Mouse (Mus musculus) spleen, adult 2 months (tissue): Measurements from ENCODE around the gene Siglecg. TPM values are rescaled to one million over a fixed set of nuclear protein-coding genes. Genes with fewer than 3 reads are reported as not detected.

ENCODE experiments used
- DNase-seq, 2 experiments: peaks; one replicate each; pipeline versions ENCODE4 v3.0.0 to v3.0.0-alpha.2; 2012 to 2021; ENCODE audit warnings: low spot score in 2 of 2, low read depth in 1 of 2
- H3K27ac ChIP-seq: fragments of 200-500 bp; 2 replicates; pipeline ENCODE4 v1.5.1; 2012; ENCODE audit warnings: low read length, inconsistent platforms; ENCODE audit not compliant: insufficient read depth
- H3K27me3 ChIP-seq: fragments of 200-500 bp; 2 replicates; pipeline ENCODE4 v1.6.1; 2012; ENCODE audit warnings: mild to moderate bottlenecking, moderate library complexity, low read length, inconsistent platforms; ENCODE audit not compliant: control insufficient read depth, insufficient read depth
- H3K36me3 ChIP-seq: fragments of 200-500 bp; 2 replicates; pipeline ENCODE4 v1.6.1; 2012; ENCODE audit warnings: mild to moderate bottlenecking, low read length, inconsistent platforms; ENCODE audit not compliant: control insufficient read depth, insufficient read depth
- H3K4me1 ChIP-seq: fragments of 200-500 bp; 2 replicates; pipeline ENCODE4 v1.6.1; 2011; ENCODE audit warnings: inconsistent platforms; ENCODE audit not compliant: control insufficient read depth, insufficient read depth, insufficient read length
- H3K4me3 ChIP-seq: fragments of 200-500 bp; 2 replicates; pipeline ENCODE4 v1.5.1; 2011; ENCODE audit warnings: mild to moderate bottlenecking, inconsistent platforms; ENCODE audit not compliant: insufficient read depth, insufficient read length; ENCODE audit errors: extremely low read depth
- CTCF ChIP-seq: fragments of 200-500 bp; IDR thresholded peaks from 2 replicates; pipeline ENCODE4 v1.5.1; 2011; ENCODE audit warnings: mild to moderate bottlenecking, inconsistent platforms; ENCODE audit not compliant: insufficient read depth, insufficient read length, insufficient replicate concordance; ENCODE audit errors: extremely low read depth
- POLR2A ChIP-seq: fragments of 200-500 bp; IDR thresholded peaks from 2 replicates; pipeline ENCODE4 v1.6.1; 2011; ENCODE audit warnings: low read depth, low read length, inconsistent platforms
- WGBS: fragments of 180-500 bp; shearing (Covaris S2); methylation state at CpG from one replicate; pipeline ENCODE4 v1.1.7; 2018; 5-methylcytosine and 5-hydroxymethylcytosine counted together
- polyA plus RNA-seq: library from polyadenylated mRNA; depleted of rRNA; stranded (reverse); fragments of >200 nt; gene quantifications from 2 replicates; pipeline ENCODE4 v1.2.3, GENCODE M21; 2012; rRNA removed

Gene Siglecg
- polyA plus RNA-seq, 1 experiment = 279 TPM

DNA sequence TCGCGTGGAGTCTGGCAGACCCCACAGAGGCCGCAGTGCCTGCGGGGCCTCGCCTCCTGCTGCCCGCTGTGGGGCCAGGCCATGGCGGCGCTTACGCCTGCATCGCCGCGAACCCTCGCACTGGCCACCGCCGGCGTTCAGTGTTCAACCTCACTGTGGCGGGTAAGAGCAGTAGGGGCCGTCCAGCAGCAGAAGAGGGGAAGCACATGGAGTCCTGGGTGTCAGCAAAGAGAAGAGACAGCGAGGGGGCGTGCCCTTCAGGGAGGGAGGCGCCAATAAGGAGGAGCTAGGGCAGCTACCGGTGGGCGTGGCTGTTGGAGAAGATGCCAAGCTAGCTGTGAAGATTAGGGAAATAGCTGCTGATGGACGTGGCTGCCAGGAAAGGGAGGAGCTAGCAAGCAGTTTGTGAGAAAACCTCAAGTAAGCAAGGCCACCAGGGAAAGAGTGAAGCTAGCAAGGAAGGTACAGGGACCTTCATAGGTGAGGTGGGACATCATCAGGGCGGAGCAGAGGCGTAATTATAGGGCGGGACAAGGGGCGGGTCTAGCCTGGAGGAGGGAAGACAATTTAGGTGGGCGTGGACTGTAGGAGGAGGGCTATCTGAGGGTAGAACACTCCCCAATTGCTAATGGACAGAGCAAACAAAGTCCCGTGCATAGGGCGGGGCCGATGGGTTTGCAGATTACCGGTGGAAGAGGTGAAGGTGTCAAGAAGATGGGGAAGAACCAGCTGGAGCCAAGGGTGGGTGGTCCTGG is 57.5 kb downstream of the Siglecg start:
- Histone ChIP-seq H3K27me3 (no peaks in the 10 kb centered on the region), H3K36me3 (no peaks in the 10 kb centered on the region), H3K4me3 (peak overlapping the region; percentile 72), H3K4me1 (peaks cover 7% of the 10 kb centered on the region), H3K27ac (peak overlapping the region; percentile 68)
- WGBS = 2% methylated on average over 33 of the region's 33 CpGs
- DNase-seq = peak; percentile 89
- TF ChIP-seq CTCF (no peak), POLR2A (no peak)

DNA sequence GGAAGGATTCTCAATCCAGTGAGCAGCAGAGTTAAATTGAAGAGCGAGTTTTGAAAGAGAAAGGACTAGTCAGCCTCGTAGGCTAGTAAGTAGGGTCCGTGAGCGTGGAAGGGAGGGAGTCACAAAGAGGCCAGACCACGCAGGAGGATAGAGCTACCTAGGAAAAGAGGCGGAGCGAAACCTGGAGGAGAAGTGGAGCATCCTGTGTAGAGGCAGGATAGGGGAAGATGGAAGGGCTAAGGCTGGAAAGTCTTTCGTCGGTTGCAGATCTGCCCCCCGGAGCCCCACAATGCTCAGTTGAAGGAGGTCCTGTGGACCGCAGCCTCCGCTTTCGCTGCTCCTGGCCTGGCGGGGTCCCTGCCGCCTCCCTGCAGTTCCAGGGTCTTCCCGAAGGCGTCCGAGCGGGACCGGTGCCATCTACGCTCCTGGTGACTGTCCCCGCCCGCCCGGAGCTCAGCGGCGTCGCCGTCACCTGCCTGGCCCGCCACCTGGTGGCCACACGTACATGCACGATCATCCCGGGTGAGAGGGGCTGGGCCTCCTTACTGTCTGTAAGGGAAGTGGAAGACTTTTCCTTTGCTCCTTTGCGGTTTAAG is 58.2 kb downstream of the Siglecg start:
- TF ChIP-seq CTCF (peak; percentile 94), POLR2A (no peak)
- under 1% methylated on average over 33 of the region's 33 CpGs for WGBS
- H3K27me3 ChIP-seq = no peaks in the 10 kb centered on the region
- DNase-seq = peak; percentile 55 to 82
- no peaks in the 10 kb centered on the region for H3K36me3 ChIP-seq
- H3K4me1 ChIP-seq = peaks cover 7% of the 10 kb centered on the region
- peak overlapping the region; percentile 72 for H3K4me3 ChIP-seq
- H3K27ac ChIP-seq = peak overlapping the region; percentile 28

Other genes with a start within 250 kb of the Siglecg start
- 2.9 and 4.1 TPM in 2 replicates for gene Zfp715, start 94.9 kb upstream of the Siglecg start, polyA plus RNA-seq
- gene Siglecf, start 56.9 kb upstream of the Siglecg start, polyA plus RNA-seq = 0.94 and 0.99 TPM in 2 replicates
- gene Lim2, start 19.5 kb downstream of the Siglecg start, polyA plus RNA-seq = 0.12 and 0.18 TPM in 2 replicates
- 97.1 and 102 TPM in 2 replicates for gene Nkg7, start 28.9 kb downstream of the Siglecg start, polyA plus RNA-seq
- 0.26 TPM in 1 of 2 replicates, not detected in the other for gene Cldnd2, start 32.6 kb downstream of the Siglecg start, polyA plus RNA-seq
- gene Etfb, start 35.9 kb downstream of the Siglecg start, polyA plus RNA-seq = 37.8 and 39.1 TPM in 2 replicates
- gene Gm45233, start 35.9 kb downstream of the Siglecg start, polyA plus RNA-seq = not detected in 2 replicates
- 3.8 and 4.8 TPM in 2 replicates for gene Vsig10l, start 54.9 kb downstream of the Siglecg start, polyA plus RNA-seq
- 0.23 and 0.25 TPM in 2 replicates for gene Iglon5, start 81.9 kb downstream of the Siglecg start, polyA plus RNA-seq
- gene 4931406B18Rik, start 97.7 kb downstream of the Siglecg start, polyA plus RNA-seq = not detected in 2 replicates
- 16.0 and 19.2 TPM in 2 replicates for gene Cd33, start 136.2 kb downstream of the Siglecg start, polyA plus RNA-seq
- gene Zfp658, start 154.1 kb downstream of the Siglecg start, polyA plus RNA-seq = 1.4 and 1.6 TPM in 2 replicates
- 0.78 and 1.5 TPM in 2 replicates for gene Zfp719, start 171.4 kb downstream of the Siglecg start, polyA plus RNA-seq
- 0.06 TPM in 1 of 2 replicates, not detected in the other for gene Zfp819, start 199.0 kb downstream of the Siglecg start, polyA plus RNA-seq
- gene Ceacam18, start 226.5 kb downstream of the Siglecg start, polyA plus RNA-seq = not detected in 2 replicates